Mouse (Mus musculus): Measurements from ENCODE around the gene Ppp2r2c.

- no peak for TF ChIP-seq CTCF (IDR thresholded peaks at IDR 0.05; ENCODE audit: borderline replicate concordance, insufficient read depth, low read depth, low read length)
- TF ChIP-seq POLR2A (IDR thresholded peaks at IDR 0.05; ENCODE audit: borderline replicate concordance, insufficient read depth, low read length), result no peak
These were observed 35.8 kb downstream of the Ppp2r2c start for GRCm38 (mm10) chr5:36904131-36904530.
